Mouse (Mus musculus): ENCODE data around the gene Rlbp1. TPM values are rescaled to one million over a fixed set of nuclear protein-coding genes. Genes with fewer than 3 reads are reported as not detected.

Gene Rlbp1
- polyA plus RNA-seq (2015; fragmentation: Nextera tagmentation; extraction: Ambion mirVana) = 0.44 and 0.75 TPM in 2 replicates

DNA sequence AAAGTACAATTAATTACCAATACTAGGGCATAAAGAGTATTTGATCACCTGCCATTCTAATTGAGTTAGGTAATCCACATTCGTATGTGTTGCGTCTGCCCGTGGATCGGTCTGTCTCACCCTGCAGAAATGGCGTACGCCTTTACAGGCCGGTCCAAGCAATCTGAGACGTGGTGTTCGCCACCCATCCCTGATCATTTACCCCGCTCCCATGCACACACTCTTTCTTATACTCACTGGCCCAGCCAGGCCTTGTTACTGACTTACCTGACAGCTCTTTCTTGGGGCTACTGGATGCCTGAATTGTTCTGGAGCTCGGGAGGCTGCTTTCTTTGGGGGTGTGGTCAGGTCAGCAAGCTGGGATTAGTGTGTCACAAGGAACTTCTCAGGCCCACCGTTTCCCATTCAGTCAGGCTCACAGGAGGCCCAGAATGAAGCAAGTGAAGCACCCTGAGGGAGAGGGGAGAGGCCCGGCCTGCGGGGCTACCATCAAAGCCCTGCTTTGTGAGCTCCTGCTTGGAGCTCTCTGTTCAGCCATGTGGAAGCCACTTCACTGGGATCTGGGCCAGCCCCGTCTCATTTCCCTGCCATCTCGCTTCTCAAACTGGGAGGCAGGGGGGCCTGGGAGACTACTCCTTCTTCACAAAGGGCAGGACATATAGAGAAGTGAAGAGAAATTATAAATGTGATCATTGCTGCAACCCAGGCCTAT is at the start of gene Rlbp1:
TSS of gene Rlbp1 (minus strand) at position 627 of the 712 bp plus-strand sequence.
- Histone ChIP-seq H3K4me2 (ENCODE audit: low read depth, low read length) (no peak within 1 kb of the TSS), H3K4me1 (ENCODE audit: control insufficient read depth, insufficient read depth, low read length) (no peaks in the 10 kb centered on the region), H3K4me3 (replicated peaks; ENCODE audit: low read length) (no peak within 1 kb of the TSS), H3K27ac (ENCODE audit: low read length) (no peak within 1 kb of the TSS), H3K36me3 (ENCODE audit: control insufficient read depth, insufficient read depth, low read length) (no peaks in the 10 kb centered on the region), H3K9ac (ENCODE audit: low read length) (0 out of 2 replicates have a peak within 1 kb of the TSS, but pooled peaks have one; percentile 21), H3K27me3 (ENCODE audit: control insufficient read depth, insufficient read depth, low read length) (no peaks in the 10 kb centered on the region), H3K9me3 (replicated peaks; ENCODE audit: control insufficient read depth, low read length) (no peaks in the 10 kb centered on the region)
- no peak for ATAC-seq (ENCODE audit: insufficient read depth, low FRiP score)
- 65% methylated on average over 16 of the region's 16 CpGs for WGBS

DNA sequence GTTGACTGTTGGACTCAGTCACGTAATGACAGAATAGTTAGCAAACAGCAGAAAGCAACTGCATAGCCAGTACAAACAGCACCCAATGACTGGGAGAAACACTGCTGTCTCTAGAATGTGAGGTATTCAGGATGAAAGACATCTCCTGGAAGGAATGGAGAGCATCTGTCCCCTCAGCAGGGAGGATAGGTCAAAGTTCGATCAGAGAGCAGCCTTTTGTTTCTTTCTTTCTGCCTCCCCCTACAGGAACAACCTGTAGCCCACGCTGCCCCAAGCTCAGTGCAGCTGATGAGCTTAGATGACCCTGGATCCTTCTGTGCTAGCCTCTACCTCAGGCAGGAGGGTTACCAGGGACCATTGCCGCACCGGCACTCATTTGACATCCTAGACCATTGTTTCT is 41.4 kb upstream of the Rlbp1 start:
- WGBS = 60% methylated on average over 5 of the region's 5 CpGs
- Histone ChIP-seq H3K9ac (ENCODE audit: low read length) (no peak overlapping the region), H3K36me3 (ENCODE audit: control insufficient read depth, insufficient read depth, low read length) (no peaks in the 10 kb centered on the region), H3K4me2 (ENCODE audit: low read depth, low read length) (no peak overlapping the region), H3K4me3 (replicated peaks; ENCODE audit: low read length) (no peak overlapping the region), H3K27ac (ENCODE audit: low read length) (no peak overlapping the region), H3K27me3 (ENCODE audit: control insufficient read depth, insufficient read depth, low read length) (no peaks in the 10 kb centered on the region), H3K4me1 (ENCODE audit: control insufficient read depth, insufficient read depth, low read length) (no peaks in the 10 kb centered on the region), H3K9me3 (replicated peaks; ENCODE audit: control insufficient read depth, low read length) (no peaks in the 10 kb centered on the region)
- ATAC-seq (ENCODE audit: insufficient read depth, low FRiP score) = no peak

DNA sequence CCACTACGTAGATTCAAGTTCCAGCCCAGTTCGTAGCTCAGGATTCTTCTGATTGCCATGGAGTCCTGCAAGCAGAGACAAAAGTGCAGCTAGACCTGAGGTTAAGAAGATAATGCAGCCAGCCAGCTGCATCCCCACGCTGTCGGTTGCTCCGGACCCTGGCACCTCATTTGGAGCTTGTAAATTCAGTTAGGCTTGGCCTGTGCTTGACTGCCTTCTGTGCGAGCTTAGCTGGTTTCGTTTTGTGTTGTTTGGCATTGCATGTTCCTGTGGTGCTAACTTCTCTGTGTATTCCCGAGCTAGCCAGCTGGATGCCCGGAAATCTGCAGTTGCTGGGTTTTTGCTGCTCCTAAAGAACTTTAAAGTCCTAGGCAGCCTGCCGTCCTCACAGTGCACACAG is 39.0 kb upstream of the Rlbp1 start:
- Histone ChIP-seq H3K4me3 (replicated peaks; ENCODE audit: low read length) (no peak overlapping the region), H3K4me1 (ENCODE audit: control insufficient read depth, insufficient read depth, low read length) (no peaks in the 10 kb centered on the region), H3K9me3 (replicated peaks; ENCODE audit: control insufficient read depth, low read length) (no peaks in the 10 kb centered on the region), H3K4me2 (ENCODE audit: low read depth, low read length) (no peak overlapping the region), H3K27me3 (ENCODE audit: control insufficient read depth, insufficient read depth, low read length) (no peaks in the 10 kb centered on the region), H3K27ac (ENCODE audit: low read length) (no peak overlapping the region), H3K9ac (ENCODE audit: low read length) (no peak overlapping the region), H3K36me3 (ENCODE audit: control insufficient read depth, insufficient read depth, low read length) (no peaks in the 10 kb centered on the region)
- no peak for ATAC-seq (ENCODE audit: insufficient read depth, low FRiP score)
- WGBS = 82% methylated on average over 10 of the region's 10 CpGs

DNA sequence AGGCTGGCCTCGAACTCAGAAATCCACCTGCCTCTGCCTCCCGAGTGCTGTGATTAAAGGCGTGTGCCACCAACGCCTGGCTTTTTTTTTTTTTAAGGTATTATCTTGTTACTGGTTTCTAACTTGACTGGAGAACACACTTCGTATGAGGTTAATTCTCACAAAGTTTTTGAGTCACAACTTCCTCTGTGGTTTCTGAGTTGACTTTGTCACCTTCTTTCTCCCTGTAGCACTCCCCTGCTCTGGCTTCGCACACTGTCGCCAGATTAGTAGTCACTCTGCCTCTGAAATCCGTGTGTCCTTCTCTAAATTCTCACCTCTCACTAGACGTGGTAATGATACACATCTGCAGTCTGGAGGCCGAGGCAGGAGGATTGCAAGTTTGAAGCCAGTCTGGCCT is 36.0 kb upstream of the Rlbp1 start:
- H3K27me3 ChIP-seq (ENCODE audit: control insufficient read depth, insufficient read depth, low read length) = no peaks in the 10 kb centered on the region
- no peaks in the 10 kb centered on the region for H3K4me1 ChIP-seq (ENCODE audit: control insufficient read depth, insufficient read depth, low read length)
- no peak for ATAC-seq (ENCODE audit: insufficient read depth, low FRiP score)
- H3K9ac ChIP-seq (ENCODE audit: low read length) = no peak overlapping the region
- H3K27ac ChIP-seq (ENCODE audit: low read length) = no peak overlapping the region
- H3K9me3 ChIP-seq (replicated peaks; ENCODE audit: control insufficient read depth, low read length) = no peaks in the 10 kb centered on the region
- WGBS = 85% methylated on average over 10 of the region's 10 CpGs
- H3K4me2 ChIP-seq (ENCODE audit: low read depth, low read length) = no peak overlapping the region
- H3K36me3 ChIP-seq (ENCODE audit: control insufficient read depth, insufficient read depth, low read length) = no peaks in the 10 kb centered on the region
- H3K4me3 ChIP-seq (replicated peaks; ENCODE audit: low read length) = no peak overlapping the region

DNA sequence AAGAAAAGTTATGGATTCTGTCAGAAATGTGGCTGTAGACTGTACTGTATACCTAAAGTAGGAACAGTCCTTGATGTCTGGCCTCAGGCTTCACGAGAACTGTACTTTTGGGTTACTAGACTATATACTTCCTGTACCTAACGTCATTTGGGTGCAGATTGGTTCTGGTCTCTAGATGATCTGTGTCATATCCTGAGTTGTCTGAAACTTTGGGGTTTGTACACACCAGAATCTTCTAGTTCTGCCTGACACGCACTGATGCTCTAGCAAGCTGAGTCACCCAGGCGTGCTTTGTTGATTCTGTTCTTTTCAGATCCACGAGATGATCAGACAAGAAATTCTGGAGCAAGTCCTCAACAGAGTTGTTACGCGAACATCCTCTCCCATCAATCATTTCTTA is 33.1 kb upstream of the Rlbp1 start:
- H3K4me1 ChIP-seq (ENCODE audit: control insufficient read depth, insufficient read depth, low read length) = no peaks in the 10 kb centered on the region
- no peak overlapping the region for H3K27ac ChIP-seq (ENCODE audit: low read length)
- H3K4me2 ChIP-seq (ENCODE audit: low read depth, low read length) = no peak overlapping the region
- H3K4me3 ChIP-seq (replicated peaks; ENCODE audit: low read length) = no peak overlapping the region
- no peaks in the 10 kb centered on the region for H3K9me3 ChIP-seq (replicated peaks; ENCODE audit: control insufficient read depth, low read length)
- no peak for ATAC-seq (ENCODE audit: insufficient read depth, low FRiP score)
- H3K27me3 ChIP-seq (ENCODE audit: control insufficient read depth, insufficient read depth, low read length) = no peaks in the 10 kb centered on the region
- no peak overlapping the region for H3K9ac ChIP-seq (ENCODE audit: low read length)
- no peaks in the 10 kb centered on the region for H3K36me3 ChIP-seq (ENCODE audit: control insufficient read depth, insufficient read depth, low read length)
- WGBS = 81% methylated on average over 7 of the region's 7 CpGs

DNA sequence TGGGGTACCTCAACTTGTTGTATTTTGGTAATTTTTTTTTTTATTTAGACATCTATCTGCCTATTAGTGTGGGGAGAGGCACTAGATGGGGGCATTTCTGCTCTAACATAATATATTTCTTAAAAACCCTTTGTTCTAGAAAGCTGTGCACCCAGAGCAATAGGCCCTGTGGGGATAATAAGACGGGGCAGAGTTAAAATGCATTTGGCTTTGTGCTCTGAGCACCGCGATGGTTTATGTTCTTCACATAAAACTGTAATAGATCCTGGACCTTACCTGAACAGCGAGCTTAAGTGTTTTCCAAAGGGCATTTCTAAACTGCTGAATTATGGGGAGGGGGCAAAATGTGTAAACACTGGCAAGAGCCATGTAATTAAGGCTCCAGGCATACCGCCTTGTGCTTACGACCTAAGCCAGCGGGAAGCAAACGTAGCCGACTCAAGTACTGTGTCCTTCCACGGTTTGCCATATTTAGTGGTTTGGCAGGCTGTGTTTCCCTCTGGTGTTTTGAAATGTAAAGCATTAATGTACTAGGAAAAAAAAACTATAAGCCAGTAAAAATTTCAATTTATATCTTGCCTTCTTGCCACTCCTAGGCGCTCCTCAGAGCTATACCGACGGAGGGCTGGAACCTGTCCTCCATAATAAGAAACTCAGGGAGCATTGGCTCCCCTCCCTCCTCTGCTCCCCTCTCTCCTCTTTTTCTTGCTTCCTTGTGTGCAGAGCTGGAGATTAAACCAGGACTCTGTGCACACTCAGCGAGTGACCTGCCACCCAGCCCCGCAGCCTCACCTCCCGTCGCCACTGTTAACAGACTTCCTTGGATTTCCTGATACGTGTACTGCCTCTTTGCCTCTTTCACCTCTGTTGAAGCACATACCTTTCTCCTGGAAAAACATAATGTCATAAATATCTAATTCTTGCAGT is 27.9 kb upstream of the Rlbp1 start:
- H3K4me2 ChIP-seq (ENCODE audit: low read depth, low read length) = no peak overlapping the region
- H3K27me3 ChIP-seq (ENCODE audit: control insufficient read depth, insufficient read depth, low read length) = no peaks in the 10 kb centered on the region
- peak; percentile 37; the same call in 1 of the 2 replicates for ATAC-seq (ENCODE audit: insufficient read depth, low FRiP score)
- no peaks in the 10 kb centered on the region for H3K9me3 ChIP-seq (replicated peaks; ENCODE audit: control insufficient read depth, low read length)
- WGBS = 71% methylated on average over 18 of the region's 18 CpGs
- H3K9ac ChIP-seq (ENCODE audit: low read length) = no peak overlapping the region
- no peaks in the 10 kb centered on the region for H3K36me3 ChIP-seq (ENCODE audit: control insufficient read depth, insufficient read depth, low read length)
- no peaks in the 10 kb centered on the region for H3K4me1 ChIP-seq (ENCODE audit: control insufficient read depth, insufficient read depth, low read length)
- no peak overlapping the region for H3K4me3 ChIP-seq (replicated peaks; ENCODE audit: low read length)
- no peak overlapping the region for H3K27ac ChIP-seq (ENCODE audit: low read length)

DNA sequence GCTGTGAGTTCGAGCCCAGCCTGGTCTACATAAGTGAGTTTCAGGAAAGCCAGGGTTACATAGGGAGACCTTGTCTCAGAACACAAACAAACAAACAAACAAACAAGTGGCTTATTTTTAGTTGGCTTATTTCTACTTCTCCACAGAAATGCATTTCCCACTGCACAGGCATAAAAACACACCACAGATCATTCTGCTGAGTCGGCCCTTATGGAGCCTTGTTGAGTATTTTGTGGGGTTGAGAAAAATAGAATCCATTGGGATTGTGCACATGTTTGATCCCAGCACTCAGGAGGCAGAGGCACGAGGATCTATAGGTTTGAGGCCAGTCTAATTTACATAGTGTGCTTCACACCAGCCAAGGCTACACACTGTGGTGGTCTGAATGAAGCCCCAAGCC is 13.4 kb upstream of the Rlbp1 start:
- no peaks in the 10 kb centered on the region for H3K27me3 ChIP-seq (ENCODE audit: control insufficient read depth, insufficient read depth, low read length)
- no peaks in the 10 kb centered on the region for H3K36me3 ChIP-seq (ENCODE audit: control insufficient read depth, insufficient read depth, low read length)
- H3K4me1 ChIP-seq (ENCODE audit: control insufficient read depth, insufficient read depth, low read length) = no peaks in the 10 kb centered on the region
- H3K27ac ChIP-seq (ENCODE audit: low read length) = no peak overlapping the region
- H3K9ac ChIP-seq (ENCODE audit: low read length) = no peak overlapping the region
- no peak overlapping the region for H3K4me2 ChIP-seq (ENCODE audit: low read depth, low read length)
- no peak for ATAC-seq (ENCODE audit: insufficient read depth, low FRiP score)
- WGBS = 84% methylated on average over 3 of the region's 3 CpGs
- no peaks in the 10 kb centered on the region for H3K9me3 ChIP-seq (replicated peaks; ENCODE audit: control insufficient read depth, low read length)
- H3K4me3 ChIP-seq (replicated peaks; ENCODE audit: low read length) = no peak overlapping the region

DNA sequence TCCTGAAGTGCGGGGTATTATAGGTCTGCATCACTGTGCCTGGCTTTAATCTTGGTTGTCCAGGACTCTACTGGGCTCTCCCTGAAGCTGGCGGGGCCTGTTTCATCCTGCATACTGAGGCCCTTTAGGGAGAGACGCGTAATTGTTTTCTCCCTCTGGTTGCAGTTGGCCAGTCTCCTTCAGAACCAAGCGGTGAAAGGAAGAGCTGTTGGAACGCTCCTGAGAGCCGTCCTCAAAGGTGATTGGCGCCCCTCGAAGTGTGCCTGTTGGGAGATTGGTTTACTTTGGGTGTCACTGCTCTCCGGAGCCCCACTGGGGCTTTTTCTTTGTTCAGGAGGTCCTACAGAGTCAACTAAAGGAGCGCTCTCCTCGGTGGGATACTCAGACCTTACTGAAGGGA is 12.1 kb upstream of the Rlbp1 start:
- Histone ChIP-seq H3K9me3 (replicated peaks; ENCODE audit: control insufficient read depth, low read length) (no peaks in the 10 kb centered on the region), H3K4me3 (replicated peaks; ENCODE audit: low read length) (no peak overlapping the region), H3K27me3 (ENCODE audit: control insufficient read depth, insufficient read depth, low read length) (no peaks in the 10 kb centered on the region), H3K4me1 (ENCODE audit: control insufficient read depth, insufficient read depth, low read length) (no peaks in the 10 kb centered on the region), H3K4me2 (ENCODE audit: low read depth, low read length) (no peak overlapping the region), H3K36me3 (ENCODE audit: control insufficient read depth, insufficient read depth, low read length) (no peaks in the 10 kb centered on the region), H3K9ac (ENCODE audit: low read length) (no peak overlapping the region), H3K27ac (ENCODE audit: low read length) (no peak overlapping the region)
- peak; percentile 36; the same call in 1 of the 2 replicates for ATAC-seq (ENCODE audit: insufficient read depth, low FRiP score)
- 68% methylated on average over 12 of the region's 12 CpGs for WGBS

DNA sequence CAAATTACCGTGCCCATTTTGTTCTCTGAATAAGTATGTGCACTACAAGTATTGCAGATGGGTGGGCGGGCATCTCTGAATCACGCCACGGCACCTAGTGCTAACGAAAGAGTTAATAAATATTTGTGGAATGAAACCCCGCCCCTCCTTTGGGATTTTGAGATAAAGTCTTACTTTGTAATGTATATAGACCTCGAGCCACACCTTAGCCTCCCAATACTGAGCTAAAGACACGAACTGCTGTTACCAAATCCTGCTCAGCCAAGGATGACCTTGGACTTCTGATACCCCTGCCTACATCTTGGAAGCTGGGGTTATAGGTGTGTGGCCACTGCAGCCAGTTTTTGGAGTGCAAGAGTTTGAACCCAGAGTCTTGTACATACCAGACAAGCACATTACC is 11.6 kb upstream of the Rlbp1 start:
- Histone ChIP-seq H3K36me3 (ENCODE audit: control insufficient read depth, insufficient read depth, low read length) (no peaks in the 10 kb centered on the region), H3K9ac (ENCODE audit: low read length) (no peak overlapping the region), H3K27ac (ENCODE audit: low read length) (no peak overlapping the region), H3K4me1 (ENCODE audit: control insufficient read depth, insufficient read depth, low read length) (no peaks in the 10 kb centered on the region), H3K27me3 (ENCODE audit: control insufficient read depth, insufficient read depth, low read length) (no peaks in the 10 kb centered on the region), H3K4me3 (replicated peaks; ENCODE audit: low read length) (no peak overlapping the region), H3K4me2 (ENCODE audit: low read depth, low read length) (no peak overlapping the region), H3K9me3 (replicated peaks; ENCODE audit: control insufficient read depth, low read length) (no peaks in the 10 kb centered on the region)
- ATAC-seq (ENCODE audit: insufficient read depth, low FRiP score) = peak; percentile 59; the same call in 1 of the 2 replicates
- 60% methylated on average over 8 of the region's 8 CpGs for WGBS

All from stomach, embryonic 16.5 days (tissue).